Mouse (Mus musculus): ENCODE results near the gene Mkrn2. TPM values are rescaled to one million over a fixed set of nuclear protein-coding genes. Genes with fewer than 3 reads are reported as not detected.

Gene Mkrn2
- polyA plus RNA-seq, 1 experiment from 2014 or later: 22.7 TPM

DNA sequence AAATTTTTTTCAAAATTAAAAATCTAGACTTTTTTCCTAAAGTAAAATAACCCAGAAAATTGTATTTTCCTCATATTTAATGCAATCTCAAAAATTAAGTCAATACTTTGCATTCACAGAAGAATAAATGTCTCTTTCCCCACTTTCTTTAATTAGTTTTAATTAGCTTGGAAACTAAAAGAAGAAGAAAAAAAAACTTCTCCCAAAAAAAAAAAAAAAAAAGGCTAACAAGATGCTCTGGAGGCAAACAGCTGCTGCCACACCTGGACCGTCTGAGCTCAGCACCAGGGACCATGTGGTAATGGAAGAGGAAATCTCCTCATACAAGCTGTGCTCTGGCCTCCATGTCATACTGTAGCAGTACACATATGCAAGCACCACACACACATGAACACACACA is 41.6 kb downstream of the Mkrn2 start:
- ChIA-PET POLR2A (no interaction called here), CTCF (interaction anchor here (0.6 kb wide), 1 partner anchor 162 kb away, joined by 3 read pairs; no protein-coding TSS in a partner anchor)
- H3K27me3 ChIP-seq: no peaks in the 10 kb centered on the region
- no peak for ATAC-seq
- no peak for DNase-seq (ENCODE audit: low read depth, low spot score)
- in situ Hi-C loops (cut with MboI; ENCODE audit: low pct_unique_long_range_greater_than_20kb): no loop called here
- TF ChIP-seq CTCF (IDR thresholded peaks at IDR 0.05): no peak

DNA sequence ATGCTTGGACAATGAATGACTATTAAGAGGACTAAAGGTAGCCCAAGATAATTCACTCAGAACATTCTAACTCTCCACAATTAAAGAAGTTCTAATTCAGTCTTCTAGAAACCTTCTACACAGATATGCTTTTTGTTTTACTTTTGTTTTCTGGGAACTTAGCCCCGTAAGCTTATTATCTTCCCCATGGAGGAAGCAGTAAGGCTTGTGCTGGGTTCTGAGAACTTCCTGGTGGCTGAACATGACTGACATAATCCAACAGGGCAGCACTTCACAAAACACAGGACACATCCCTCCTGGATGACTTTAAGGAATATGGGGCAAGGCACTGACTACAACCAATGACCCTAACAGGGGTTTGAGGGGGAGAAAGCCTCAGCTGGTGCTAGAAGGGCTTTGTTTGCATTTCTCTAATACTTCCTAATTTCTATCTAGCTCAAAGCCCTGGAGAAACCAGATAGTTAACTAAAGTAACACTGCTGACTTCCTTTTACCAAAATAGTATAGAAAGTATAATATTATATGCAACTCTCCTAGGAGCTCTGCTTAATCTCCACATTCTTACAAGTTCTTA is 48.2 kb downstream of the Mkrn2 start:
- H3K27me3 ChIP-seq: no peaks in the 10 kb centered on the region
- in situ Hi-C loops (cut with MboI; ENCODE audit: low pct_unique_long_range_greater_than_20kb): no loop called here
- no peak for TF ChIP-seq CTCF (IDR thresholded peaks at IDR 0.05)
- ChIA-PET CTCF (interaction anchor here (1.9 to 2.2 kb wide), 2 partner anchors 16 kb away, joined by 4 to 5 read pairs; no protein-coding TSS in a partner anchor), POLR2A (interaction anchor here (0.6 kb wide), 1 partner anchor 44 kb away, joined by 4 read pairs; no protein-coding TSS in a partner anchor)
- ATAC-seq (no peak), DNase-seq (ENCODE audit: low read depth, low spot score) (no peak)

DNA sequence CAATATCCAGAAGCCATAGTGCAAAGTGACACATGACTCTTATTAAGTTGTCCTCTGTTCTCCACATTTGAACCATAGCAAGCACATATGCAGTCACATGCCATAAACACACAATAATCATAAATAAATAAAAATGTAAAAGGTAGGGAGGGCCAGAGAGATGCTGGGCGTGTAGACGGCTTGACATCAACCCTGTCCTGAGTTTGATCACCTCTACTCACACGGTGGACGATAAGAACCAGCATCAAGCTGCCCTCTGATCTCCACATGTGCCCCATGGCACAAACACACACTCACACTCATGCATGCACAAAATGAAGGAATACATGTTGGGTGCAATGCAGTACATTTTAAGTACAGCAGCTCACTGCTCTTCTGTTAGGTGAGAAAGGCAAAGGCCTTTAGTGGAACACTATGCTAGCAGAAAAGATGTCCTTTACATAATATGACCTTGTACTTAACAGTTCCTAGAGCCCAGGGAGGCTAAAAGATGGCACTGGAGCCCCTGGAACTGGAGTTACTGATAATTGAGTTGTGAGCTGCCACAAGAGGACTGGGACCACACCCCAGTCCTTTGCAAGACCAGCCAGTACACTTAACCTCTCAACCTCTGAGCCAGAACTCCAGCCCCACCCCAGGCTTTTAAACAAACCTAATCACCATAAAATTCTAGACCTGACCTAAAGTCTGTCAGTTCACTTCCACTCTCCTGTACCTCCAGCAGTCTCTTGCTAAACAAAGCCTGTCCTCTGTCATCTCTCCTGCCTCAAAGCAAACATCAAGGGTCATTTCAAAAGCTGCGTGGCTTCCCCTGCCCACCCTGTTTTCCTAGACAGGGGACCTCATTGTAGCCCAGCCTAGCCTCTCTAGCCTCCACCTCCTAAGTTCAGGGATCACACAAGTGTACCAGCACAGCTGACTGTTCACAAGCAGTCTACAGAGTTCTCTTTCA is 49.0 kb downstream of the Mkrn2 start:
- ATAC-seq: no peak
- in situ Hi-C loops (cut with MboI; ENCODE audit: low pct_unique_long_range_greater_than_20kb): no loop called here
- CTCF ChIA-PET: interaction anchor here (1.3 to 2.2 kb wide), 2 partner anchors 17 to 23 kb away, joined by 3 to 5 read pairs; no protein-coding TSS in a partner anchor
- TF ChIP-seq CTCF (IDR thresholded peaks at IDR 0.05): no peak
- no peak for DNase-seq (ENCODE audit: low read depth, low spot score)
- no peaks in the 10 kb centered on the region for H3K27me3 ChIP-seq
- POLR2A ChIA-PET: interaction anchor here (0.6 to 0.7 kb wide), 2 partner anchors 44 to 424 kb away, joined by 3 to 4 read pairs; no protein-coding TSS in a partner anchor

DNA sequence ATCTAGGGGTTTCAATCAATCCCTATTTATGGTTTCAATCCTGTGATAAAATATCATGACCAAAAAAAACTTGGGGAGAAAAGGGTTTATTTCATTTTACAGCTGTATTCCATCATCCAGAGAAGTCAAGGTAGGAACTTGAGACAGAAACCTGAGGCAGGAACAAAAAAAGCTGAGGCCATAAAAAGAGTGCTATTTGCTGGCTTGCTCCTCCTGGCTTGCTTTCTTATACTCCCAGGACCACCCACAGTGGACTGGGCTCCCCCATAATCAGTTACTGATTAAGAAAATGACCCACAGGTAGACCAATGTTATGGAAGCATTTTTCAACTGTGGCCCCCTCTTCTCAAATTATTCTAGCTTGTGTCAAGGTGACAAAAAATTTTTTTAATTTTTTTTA is 50.0 kb downstream of the Mkrn2 start:
- CTCF ChIA-PET: interaction anchor here (1.0 to 2.2 kb wide), 3 partner anchors 11 to 22 kb away, joined by 3 to 5 read pairs (median 4); no protein-coding TSS in a partner anchor
- POLR2A ChIA-PET: interaction anchor here (0.7 to 1.2 kb wide), 2 partner anchors 25 to 425 kb away, joined by 3 read pairs; partner anchors contain the start of gene Raf1
- in situ Hi-C loops (cut with MboI; ENCODE audit: low pct_unique_long_range_greater_than_20kb): no loop called here
- no peaks in the 10 kb centered on the region for H3K27me3 ChIP-seq
- no peak for DNase-seq (ENCODE audit: low read depth, low spot score)
- no peak for TF ChIP-seq CTCF (IDR thresholded peaks at IDR 0.05)
- ATAC-seq: no peak

DNA sequence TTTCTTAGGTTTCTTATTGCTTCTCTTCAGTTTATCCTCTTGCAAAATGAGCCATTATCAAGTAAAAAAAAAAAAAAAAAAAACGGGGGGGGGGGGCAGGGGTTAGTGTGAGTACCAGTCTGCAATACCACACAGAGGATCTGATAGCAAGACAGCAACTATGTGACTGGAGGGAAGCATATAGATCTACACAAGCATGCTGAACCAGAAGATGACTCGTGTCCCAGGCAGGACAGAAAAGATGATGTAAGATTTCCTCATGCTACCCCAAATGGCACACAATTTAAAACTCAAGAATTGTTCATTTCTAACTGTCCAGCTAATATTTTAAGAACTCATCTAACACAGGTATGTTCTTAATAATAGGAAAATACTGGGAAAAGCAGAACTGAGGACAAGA is 52.2 kb downstream of the Mkrn2 start:
- no peak for TF ChIP-seq CTCF (IDR thresholded peaks at IDR 0.05)
- in situ Hi-C loops (cut with MboI; ENCODE audit: low pct_unique_long_range_greater_than_20kb): no loop called here
- H3K27me3 ChIP-seq: no peaks in the 10 kb centered on the region
- POLR2A ChIA-PET: no interaction called here
- CTCF ChIA-PET: interaction anchor here (0.7 to 1.1 kb wide), 3 partner anchors 12 to 14 kb away, joined by 4 to 5 read pairs (median 4); no protein-coding TSS in a partner anchor
- no peak for DNase-seq (ENCODE audit: low read depth, low spot score)
- no peak for ATAC-seq

DNA sequence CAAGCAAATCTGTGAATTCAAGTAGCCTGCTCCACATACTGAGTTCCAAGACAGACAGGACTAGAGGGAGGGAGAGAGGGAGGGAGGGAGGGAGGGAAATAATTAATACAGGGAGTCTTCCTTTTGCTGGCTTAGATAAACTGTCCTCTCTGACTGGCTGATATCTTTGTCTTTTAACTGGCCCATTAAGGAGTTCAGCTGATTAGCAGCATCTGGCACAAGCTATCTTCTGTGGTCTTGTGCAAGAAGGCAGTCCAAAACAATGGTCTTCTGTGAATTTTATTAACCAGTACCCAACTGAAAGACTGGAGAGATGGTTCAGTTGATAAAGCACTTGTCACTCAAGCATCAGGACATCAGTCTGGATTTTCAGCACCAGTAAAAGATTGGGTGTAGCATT is 57.1 kb downstream of the Mkrn2 start:
- CTCF ChIA-PET: no interaction called here
- no peaks in the 10 kb centered on the region for H3K27me3 ChIP-seq
- ATAC-seq (no peak), DNase-seq (ENCODE audit: low read depth, low spot score) (no peak)
- in situ Hi-C loops (cut with MboI; ENCODE audit: low pct_unique_long_range_greater_than_20kb): no loop called here
- POLR2A ChIA-PET: no interaction called here
- TF ChIP-seq CTCF (IDR thresholded peaks at IDR 0.05): no peak

DNA sequence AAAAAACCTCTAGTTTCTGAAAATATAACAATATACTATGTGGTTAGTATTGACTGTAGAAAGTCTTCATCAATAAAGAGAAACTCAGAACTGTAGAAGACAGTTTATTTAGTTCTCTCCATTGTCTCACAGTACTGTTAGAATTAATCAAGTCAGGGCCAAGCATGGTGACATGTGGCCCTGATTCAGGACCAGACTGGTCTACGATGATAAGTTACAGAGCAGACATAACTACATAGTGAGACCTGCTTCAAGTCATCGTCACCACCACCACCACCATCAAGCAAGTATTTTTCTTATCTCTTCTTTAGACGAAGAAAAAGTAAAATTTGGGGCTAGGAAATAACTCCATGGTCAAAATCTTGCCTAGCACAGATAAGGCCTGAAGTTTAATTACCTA is 62.6 kb downstream of the Mkrn2 start:
- CTCF ChIA-PET: interaction anchor here (1.5 kb wide), 1 partner anchor 8 kb away, joined by 5 read pairs; no protein-coding TSS in a partner anchor
- POLR2A ChIA-PET: interaction anchor here (0.6 kb wide), 1 partner anchor 12 kb away, joined by 3 read pairs; the partner anchor contains the start of gene Raf1
- DNase-seq (ENCODE audit: low read depth, low spot score) (no peak), ATAC-seq (no peak)
- H3K27me3 ChIP-seq: no peaks in the 10 kb centered on the region
- no peak for TF ChIP-seq CTCF (IDR thresholded peaks at IDR 0.05)
- in situ Hi-C loops (cut with MboI; ENCODE audit: low pct_unique_long_range_greater_than_20kb): no loop called here

DNA sequence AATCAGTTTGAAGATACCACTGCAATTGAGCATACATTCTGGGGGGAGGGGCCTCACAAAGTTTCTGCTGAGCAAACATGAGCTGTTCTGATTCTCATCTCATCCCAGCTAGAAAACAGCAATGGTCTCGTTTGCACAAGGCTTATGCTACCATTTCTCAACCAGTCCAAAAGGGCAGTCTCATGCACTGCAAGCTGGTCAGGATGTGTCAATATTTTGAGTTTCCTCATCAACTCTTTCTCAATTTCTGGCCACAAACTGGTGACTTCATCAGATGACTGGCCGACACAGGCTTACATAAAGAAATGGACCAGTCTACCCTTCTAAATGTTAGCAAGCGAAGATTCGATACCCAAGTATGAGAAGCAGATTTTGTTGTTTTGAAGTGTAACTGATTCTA is 64.9 kb downstream of the Mkrn2 start:
- H3K27me3 ChIP-seq: no peaks in the 10 kb centered on the region
- in situ Hi-C loops (cut with MboI; ENCODE audit: low pct_unique_long_range_greater_than_20kb): no loop called here
- peak; percentile 62 for ATAC-seq
- no peak for DNase-seq (ENCODE audit: low read depth, low spot score)
- ChIA-PET CTCF (interaction anchor here (1.0 to 1.6 kb wide), 2 partner anchors 8 to 13 kb away, joined by 5 read pairs; no protein-coding TSS in a partner anchor), POLR2A (no interaction called here)
- TF ChIP-seq CTCF (IDR thresholded peaks at IDR 0.05): no peak

Other genes with a start within 250 kb of the Mkrn2 start
- gene Pparg, start 241.0 kb upstream of the Mkrn2 start, polyA plus RNA-seq (2021): 7.3 TPM
- 16.0 TPM for gene Tsen2, start 57.2 kb upstream of the Mkrn2 start, polyA plus RNA-seq (2021)
- gene Mkrn2os, start 9.3 kb upstream of the Mkrn2 start, polyA plus RNA-seq (2021): 11.7 TPM
- 96.8 TPM for gene Raf1, start 74.7 kb downstream of the Mkrn2 start, polyA plus RNA-seq (2021)
- gene Tmem40, start 160.5 kb downstream of the Mkrn2 start, polyA plus RNA-seq (2021): not detected
- gene Cand2, start 172.6 kb downstream of the Mkrn2 start, polyA plus RNA-seq (2021): 9.9 TPM
- gene Rpl32, start 206.8 kb downstream of the Mkrn2 start, polyA plus RNA-seq (2021): 1,474 TPM
- gene Efcab12, start 236.5 kb downstream of the Mkrn2 start, polyA plus RNA-seq (2021): 0.10 TPM